ENCODE assay signal across 8 mouse cellular contexts in the genomic region with DNA sequence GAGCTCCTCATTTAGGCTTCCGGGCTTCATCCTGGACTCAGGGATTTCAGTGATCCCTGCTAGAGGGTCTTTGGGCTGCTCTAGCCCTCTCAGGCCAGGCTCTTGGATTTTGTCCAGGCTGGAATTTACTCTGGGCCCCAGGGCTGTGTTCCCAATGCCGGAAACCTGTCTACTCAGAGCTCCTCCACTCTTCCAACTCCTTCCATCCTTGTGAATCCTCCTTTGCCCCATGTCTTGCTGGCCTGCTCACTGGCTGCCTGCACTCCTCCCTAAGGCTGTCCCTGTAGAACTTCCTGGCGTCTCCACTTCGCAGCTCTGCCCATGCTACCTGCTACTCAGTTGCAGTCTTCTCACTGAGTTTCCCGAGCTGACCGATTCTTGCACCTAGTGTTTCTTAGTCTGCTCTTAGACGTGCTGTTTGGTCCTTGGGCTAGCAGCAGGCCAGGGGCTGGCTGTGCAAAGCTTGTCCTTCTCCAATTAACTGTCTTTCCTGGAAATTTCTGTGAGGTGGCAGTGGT. TPM values are rescaled to one million over a fixed set of nuclear protein-coding genes. Genes with fewer than 3 reads are reported as not detected.
A peak's percentile ranks its signal among the peaks of the same experiment; 100 is the strongest.
DNase-seq lines count a peak whose midpoint lies in the region.

No protein-coding gene starts in this region.

- peak overlapping the region; percentile 91 for H3K27ac ChIP-seq in hindbrain, embryonic 10.5 days
- peak overlapping the region; percentile 88 for H3K27ac ChIP-seq in midbrain, embryonic 10.5 days (replicated peaks)

- H3K36me3 ChIP-seq in hindbrain, embryonic 10.5 days: peaks cover 17% of the 10 kb centered on the region; the same call in 1 of the 2 replicates
- peaks cover 11% of the 10 kb centered on the region for H3K36me3 ChIP-seq in midbrain, embryonic 10.5 days

- H3K4me1 ChIP-seq in hindbrain, embryonic 10.5 days (replicated peaks): peaks cover 64% of the 10 kb centered on the region
- peaks cover 56% of the 10 kb centered on the region for H3K4me1 ChIP-seq in midbrain, embryonic 10.5 days

- no peaks in the 10 kb centered on the region for H3K9me3 ChIP-seq in hindbrain, embryonic 10.5 days
- no peaks in the 10 kb centered on the region for H3K9me3 ChIP-seq in midbrain, embryonic 10.5 days (replicated peaks)

- peak; percentile 9 to 32 for DNase-seq in left cerebral cortex, adult 18-20 months (ENCODE audit: low spot score in 2 of 2)
- no peak for DNase-seq in left cerebral cortex, adult 8-10 months (ENCODE audit: low spot score in 2 of 2)
- DNase-seq in brain, adult 2 months (ENCODE audit: low read depth, low spot score): peak; percentile 37
- DNase-seq in hindbrain, embryonic 10.5 days (ENCODE audit: low spot score): no peak
- no peak for DNase-seq in midbrain, embryonic 10.5 days (ENCODE audit: low spot score)
- DNase-seq in MN1 (ENCODE audit: low spot score): no peak
- no peak for DNase-seq in layer of hippocampus, postnatal 25 days (ENCODE audit: extremely low spot score in 1 of 2, low spot score in 1 of 2)
- DNase-seq in layer of hippocampus, adult 11-12 months (ENCODE audit: low spot score): no peak

- peak overlapping the region; percentile 83 for H3K4me3 ChIP-seq in hindbrain, embryonic 10.5 days
- H3K4me3 ChIP-seq in midbrain, embryonic 10.5 days: peak overlapping the region; percentile 91

- 11% methylated on average over 7 of the region's 7 CpGs for WGBS in hindbrain, embryonic 10.5 days
- 12% methylated on average over 7 of the region's 7 CpGs for WGBS in midbrain, embryonic 10.5 days

- peaks cover 13% of the 10 kb centered on the region; the same call in 1 of the 2 replicates for H3K27me3 ChIP-seq in hindbrain, embryonic 10.5 days (ENCODE audit: insufficient read depth, poor library complexity, severe bottlenecking)
- H3K27me3 ChIP-seq in midbrain, embryonic 10.5 days (ENCODE audit: low read depth, poor library complexity, severe bottlenecking): no peaks in the 10 kb centered on the region; the same call in 1 of the 2 replicates

RNA-seq across cellular contexts. Expression of a gene that starts 0.7 kb away (rescaled TPM):
- total RNA-seq in left cerebral cortex, adult 18-20 months (2021): 10 to 100 TPM; 20.5 to 21.4 TPM
- total RNA-seq in left cerebral cortex, adult 8-10 months (2022): 10 to 100 TPM; 12.0 to 18.7 (median 16.3) TPM
- 55.9 and 67.5 TPM in 2 replicates for polyA plus RNA-seq in hindbrain, embryonic 10.5 days (2016; fragmentation: Nextera tagmentation; extraction: Ambion mirVana)
- polyA plus RNA-seq in midbrain, embryonic 10.5 days (2016; fragmentation: Nextera tagmentation; extraction: Ambion mirVana): 55.7 and 65.1 TPM in 2 replicates
- total RNA-seq in layer of hippocampus, postnatal 25 days (2021): 10 to 100 TPM; 12.4 to 13.4 TPM

RNA-seq across cellular contexts. Expression of a gene that starts 18.0 kb away (rescaled TPM):
- 10 to 100 TPM; 11.4 to 12.3 TPM for total RNA-seq in left cerebral cortex, adult 18-20 months (2021)
- total RNA-seq in left cerebral cortex, adult 8-10 months (2022): 10 to 100 TPM in 3 of 4 experiments, 1 to 10 TPM in 1; 9.6 to 13.4 (median 11.9) TPM
- 22.1 and 26.3 TPM in 2 replicates for polyA plus RNA-seq in hindbrain, embryonic 10.5 days (2016; fragmentation: Nextera tagmentation; extraction: Ambion mirVana)
- 18.0 and 26.9 TPM in 2 replicates for polyA plus RNA-seq in midbrain, embryonic 10.5 days (2016; fragmentation: Nextera tagmentation; extraction: Ambion mirVana)
- total RNA-seq in layer of hippocampus, postnatal 25 days (2021): 10 to 100 TPM; 12.7 to 12.9 TPM

RNA-seq across cellular contexts. Expression of a gene that starts 53.5 kb away (rescaled TPM):
- total RNA-seq in left cerebral cortex, adult 18-20 months (2021): 10 to 100 TPM; 28.1 to 29.7 TPM
- 10 to 100 TPM; 26.7 to 33.3 (median 30.3) TPM for total RNA-seq in left cerebral cortex, adult 8-10 months (2022)
- polyA plus RNA-seq in hindbrain, embryonic 10.5 days (2016; fragmentation: Nextera tagmentation; extraction: Ambion mirVana): 68.7 and 75.6 TPM in 2 replicates
- polyA plus RNA-seq in midbrain, embryonic 10.5 days (2016; fragmentation: Nextera tagmentation; extraction: Ambion mirVana): 71.0 and 75.7 TPM in 2 replicates
- total RNA-seq in layer of hippocampus, postnatal 25 days (2021): 10 to 100 TPM; 24.9 to 29.7 TPM

Comparison
In these comparisons a context has a peak if more than half of its experiments do, and no peak if none do; other contexts are left out.
1. DNase-seq: peak in left cerebral cortex, adult 18-20 months (2 of 2) and brain, adult 2 months (single experiment); none in left cerebral cortex, adult 8-10 months (0 of 2), hindbrain, embryonic 10.5 days (single experiment), midbrain, embryonic 10.5 days (single experiment), MN1 (single experiment), layer of hippocampus, postnatal 25 days (0 of 2) and layer of hippocampus, adult 11-12 months (single experiment).